Mouse (Mus musculus) hematopoietic stem cell, adult 5-6 weeks (primary cell): ENCODE measurements at regions not wholly inside any gene's neighbourhood (a gene's known extent, or its start where the extent isn't known, plus 50 kb on each side); places are given as distances from the start of the nearest gene placed in this dataset.
A peak's percentile ranks its signal among the peaks of the same experiment; 100 is the strongest.

ENCODE experiments used
- ATAC-seq, 2 experiments: fragments of 125-278 bp in 1 of 2; replicated peaks in 1 of 2; 2 replicates each; pipeline ENCODE4 v1.8.0; 2016 to 2017; ENCODE audit warnings: inconsistent platforms in 2 of 2, mild to moderate bottlenecking in 2 of 2, moderate number of reproducible peaks in 2 of 2, low read depth in 1 of 2, moderate TSS enrichment in 1 of 2; ENCODE audit not compliant: low FRiP score in 2 of 2, poor library complexity in 2 of 2, severe bottlenecking in 2 of 2, insufficient read depth in 1 of 2, low TSS enrichment in 1 of 2

DNA sequence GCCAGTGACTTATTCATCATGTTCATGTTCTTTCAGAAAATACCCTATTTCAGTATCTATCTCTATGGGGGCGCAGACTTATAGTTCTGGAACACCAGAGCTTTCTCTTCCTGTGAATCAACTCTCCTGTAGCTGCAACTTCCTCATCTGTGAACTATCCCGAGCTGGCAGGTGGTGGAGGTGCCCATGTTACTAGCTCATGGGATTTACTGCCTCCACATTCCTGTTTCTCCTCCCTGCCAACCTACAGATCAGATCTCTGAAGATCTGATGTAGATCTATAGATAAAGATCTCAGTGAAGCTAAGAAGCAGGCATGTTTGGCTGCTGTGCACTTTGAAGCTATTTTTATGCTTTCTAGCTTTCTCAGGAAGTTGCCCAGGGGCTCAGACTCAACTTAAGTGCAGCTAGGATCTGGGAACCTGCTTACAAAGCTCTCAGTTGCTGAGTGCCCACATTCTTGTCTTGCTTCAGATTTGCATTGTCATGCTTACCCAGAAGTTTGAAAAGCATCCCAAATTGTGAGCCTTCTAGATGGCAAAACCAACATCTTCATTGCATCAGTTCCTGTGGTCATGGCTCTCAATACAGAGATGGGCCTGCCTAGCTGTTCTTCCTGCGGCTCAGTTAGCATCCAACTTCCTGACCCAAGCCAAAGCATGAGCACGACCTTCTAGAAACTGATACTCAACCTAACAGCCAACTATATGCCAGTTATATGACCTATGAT, 156.1 kb upstream of the Nrp1 start:
- ATAC-seq, result peak; percentile 81 to 87; a peak in 3 of 4 replicates

DNA sequence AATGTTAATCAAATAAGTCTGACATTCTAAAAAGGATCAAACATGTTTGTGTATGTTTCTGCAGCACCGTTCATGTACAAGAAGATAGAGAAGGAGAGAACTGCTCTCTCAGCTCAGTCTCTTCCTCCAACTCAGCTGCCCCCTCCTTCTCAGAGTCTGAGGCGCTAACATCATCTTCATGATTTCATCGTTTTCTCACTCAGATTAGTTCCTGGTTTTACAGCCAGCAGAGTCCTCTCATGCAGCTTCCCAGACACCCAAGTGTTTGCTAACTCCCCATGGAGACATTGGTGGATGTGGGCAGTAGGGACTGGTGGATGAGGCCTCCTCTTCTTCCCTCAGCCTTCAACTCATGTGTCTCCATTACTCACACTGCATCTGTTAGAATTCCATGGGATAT, 153.6 kb upstream of the Nrp1 start:
- ATAC-seq, result no peak

DNA sequence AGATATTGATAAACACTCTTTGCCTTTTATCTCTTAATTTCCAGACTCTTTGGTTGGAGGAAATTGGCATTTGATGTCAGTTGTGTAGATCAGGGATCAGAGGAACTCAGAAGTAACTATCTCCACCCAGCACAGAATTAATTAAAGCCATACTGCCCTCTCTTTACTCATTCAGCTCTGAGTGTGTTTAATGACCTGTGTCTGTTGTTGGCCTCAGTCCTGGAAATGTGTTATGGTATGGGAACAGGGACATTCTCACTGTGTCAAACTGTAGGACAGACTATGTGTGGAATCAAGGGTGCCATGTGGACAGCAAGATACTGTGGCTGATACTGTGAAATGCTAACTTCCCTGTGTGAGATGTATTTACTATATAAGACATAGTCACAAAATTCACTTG, 151.3 kb upstream of the Nrp1 start:
- ATAC-seq, result no peak

DNA sequence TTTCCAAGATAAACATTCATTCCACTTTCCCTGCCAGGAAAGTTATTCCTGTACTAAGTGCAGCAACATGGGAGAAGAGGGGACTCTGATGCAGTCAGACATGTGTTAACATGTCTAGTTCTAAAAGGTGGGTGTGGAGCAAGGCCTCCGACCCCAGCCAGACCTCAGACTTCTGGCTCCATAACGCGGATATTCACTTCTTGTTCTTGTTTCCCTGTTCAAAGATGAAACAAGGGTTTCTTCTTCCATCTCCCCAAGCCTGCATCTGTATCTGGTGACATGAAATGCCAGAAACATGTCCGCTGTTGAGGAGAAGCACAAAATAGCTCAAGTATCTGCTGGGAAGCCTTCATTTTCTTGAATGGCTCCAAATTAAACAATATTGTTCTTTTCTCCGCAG, 147.6 kb upstream of the Nrp1 start:
- no peak for ATAC-seq

DNA sequence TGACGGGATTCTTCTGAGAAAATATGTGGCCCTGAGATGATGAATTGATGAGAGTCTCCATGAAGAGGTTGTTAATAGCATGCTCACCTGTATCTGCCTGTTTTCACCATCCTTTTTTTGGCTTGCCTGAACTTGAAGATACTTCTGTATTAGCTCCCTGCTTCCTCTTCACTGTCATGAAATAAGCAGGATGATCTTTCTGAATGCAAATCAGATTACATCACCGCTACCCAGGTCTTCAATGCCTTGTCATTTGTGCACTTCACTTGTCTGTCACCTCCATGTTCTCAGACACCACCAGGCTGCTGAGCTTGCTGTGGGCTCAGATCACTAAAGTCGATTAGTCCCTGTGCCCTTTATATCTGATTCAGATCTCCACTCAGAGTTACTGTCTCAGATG, 146.2 kb upstream of the Nrp1 start:
- no peak for ATAC-seq

DNA sequence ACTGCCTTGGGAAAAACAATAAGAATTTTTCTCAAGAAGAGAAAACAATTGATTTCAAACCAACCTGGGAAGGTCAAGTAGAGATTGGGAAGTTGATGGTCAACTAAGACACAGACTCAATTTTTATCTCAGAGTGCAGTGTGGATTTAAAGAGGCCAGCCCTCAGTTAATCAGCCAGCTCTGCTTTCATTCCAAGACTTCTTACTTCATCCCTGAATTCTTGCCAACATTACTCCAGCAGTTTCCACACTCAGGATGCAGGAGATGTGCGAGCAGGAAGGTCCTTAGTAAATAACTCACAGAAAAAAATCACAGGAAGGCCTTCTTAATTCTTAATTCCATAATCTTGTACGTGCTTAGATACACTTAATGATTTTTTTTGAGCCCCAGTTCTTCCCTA, 144.1 kb upstream of the Nrp1 start:
- ATAC-seq, result no peak

DNA sequence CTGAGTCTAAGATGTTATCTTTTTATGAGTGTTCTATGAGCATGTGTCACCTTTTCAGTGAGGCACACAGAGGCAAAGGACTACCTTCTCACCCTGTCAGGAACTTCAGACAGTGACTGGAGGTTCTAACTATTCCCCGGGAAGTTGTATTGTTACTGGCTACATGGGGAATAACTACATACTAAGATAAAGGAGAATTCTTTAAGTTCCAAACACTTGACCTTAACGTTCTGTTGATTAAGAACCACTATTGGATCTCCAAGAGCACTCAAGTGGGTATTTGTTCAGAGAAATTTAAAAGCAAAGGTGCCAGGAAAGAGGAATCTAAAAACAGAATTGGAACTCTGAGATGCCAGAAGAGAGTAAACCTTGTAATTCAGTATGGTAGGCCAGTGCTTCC, 139.5 kb upstream of the Nrp1 start:
- no peak for ATAC-seq

DNA sequence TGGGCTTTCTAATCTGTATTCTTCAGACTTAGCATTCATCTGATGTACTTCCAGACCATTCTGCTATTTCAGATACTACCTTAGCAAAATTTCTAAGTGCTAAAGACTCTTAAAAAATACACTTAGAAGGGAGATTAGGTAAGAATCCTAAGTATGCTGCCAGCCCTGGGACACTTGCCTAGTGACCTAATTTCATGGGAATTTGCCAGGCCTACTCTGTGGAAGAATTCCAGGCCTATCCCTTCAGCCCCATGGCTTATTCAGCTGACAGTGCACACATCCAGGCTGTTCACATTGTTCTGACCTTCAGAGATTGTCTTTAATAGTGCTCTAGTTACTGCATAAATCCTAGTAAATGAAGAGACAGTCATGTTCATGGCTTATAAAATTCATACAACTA, 138.9 kb upstream of the Nrp1 start:
- no peak for ATAC-seq

DNA sequence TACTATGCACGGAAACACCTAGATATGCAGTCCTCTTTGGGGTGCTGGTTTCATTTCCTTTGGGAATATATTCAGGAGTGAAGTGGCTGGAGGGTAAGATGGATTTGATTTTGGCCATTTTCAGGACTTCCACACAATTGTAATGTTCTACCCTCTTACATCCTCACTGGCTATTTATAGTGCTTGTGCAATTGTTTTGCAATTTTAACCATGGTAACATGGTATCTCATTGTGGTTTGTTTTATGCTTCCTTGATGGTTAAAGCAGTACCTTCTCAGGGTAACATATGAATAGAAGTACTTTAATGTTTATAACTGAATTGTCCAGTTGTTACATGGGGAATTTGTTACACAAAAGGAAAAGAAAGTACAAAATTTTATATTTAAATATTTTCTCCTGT, 135.3 kb upstream of the Nrp1 start:
- ATAC-seq, result peak; percentile 89 to 90

DNA sequence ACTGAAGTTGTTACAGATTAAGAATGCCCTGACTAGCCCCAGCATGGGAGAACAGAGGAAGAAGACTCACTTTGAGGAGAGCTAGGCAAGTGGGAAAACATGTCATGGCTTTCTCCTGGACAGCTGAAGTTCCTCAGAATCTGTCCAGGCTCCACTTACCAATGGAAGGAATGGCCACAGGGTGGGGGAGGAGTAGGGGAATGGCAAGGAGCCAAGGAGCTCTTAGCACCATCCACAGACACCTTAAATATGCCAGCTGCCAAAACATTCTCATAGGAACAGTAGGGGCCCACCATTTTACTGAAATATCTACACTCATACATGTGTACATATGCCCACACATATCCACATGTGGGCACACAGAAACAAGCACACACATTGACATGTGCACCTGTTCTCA, 134.9 kb upstream of the Nrp1 start:
- ATAC-seq, result peak in 1 of 2 experiments; percentile 25; a peak in 1 of 4 replicates

DNA sequence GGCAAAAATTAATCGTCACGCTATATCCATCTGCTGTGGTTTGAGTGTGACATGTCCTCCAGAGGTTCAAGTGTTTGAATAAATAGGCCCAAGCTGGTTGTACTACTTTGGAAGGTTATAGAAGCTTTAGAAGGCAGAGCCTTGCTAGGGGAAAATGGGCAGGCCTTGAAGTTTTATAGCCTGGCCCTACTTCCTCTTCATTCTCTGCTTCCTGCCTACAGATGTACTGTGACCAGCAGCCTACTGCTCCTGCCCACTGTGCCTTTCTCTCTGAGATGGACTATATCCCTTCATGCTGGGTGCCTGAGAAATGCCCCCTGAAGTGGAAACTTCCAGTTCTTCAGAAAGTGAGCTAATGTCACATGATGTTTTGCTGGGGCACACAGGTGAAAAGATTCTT, 133.3 kb upstream of the Nrp1 start:
- 0 out of 4 replicates have a peak, but pooled peaks of 1 of the 2 experiments have one; percentile 44 for ATAC-seq

DNA sequence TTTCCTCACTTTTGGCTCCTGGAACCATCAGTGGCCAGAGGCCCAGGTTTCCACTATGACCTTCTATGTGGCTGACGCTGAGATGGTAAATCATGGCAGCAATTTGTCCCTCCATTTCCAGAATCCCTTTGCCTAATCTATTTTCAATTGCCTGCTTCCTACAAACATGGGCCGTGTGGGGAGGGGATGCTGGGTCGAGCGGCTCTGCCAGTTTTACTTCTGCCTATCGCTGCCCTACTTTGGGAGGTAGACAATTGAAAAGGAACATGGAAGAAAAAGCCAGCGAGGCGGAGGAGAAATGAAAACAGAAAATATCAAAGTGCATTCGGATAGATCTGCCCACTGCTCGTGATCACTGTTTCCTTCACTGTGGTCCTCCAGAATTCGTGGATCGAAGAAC, 123.3 kb upstream of the Nrp1 start:
- no peak for ATAC-seq

DNA sequence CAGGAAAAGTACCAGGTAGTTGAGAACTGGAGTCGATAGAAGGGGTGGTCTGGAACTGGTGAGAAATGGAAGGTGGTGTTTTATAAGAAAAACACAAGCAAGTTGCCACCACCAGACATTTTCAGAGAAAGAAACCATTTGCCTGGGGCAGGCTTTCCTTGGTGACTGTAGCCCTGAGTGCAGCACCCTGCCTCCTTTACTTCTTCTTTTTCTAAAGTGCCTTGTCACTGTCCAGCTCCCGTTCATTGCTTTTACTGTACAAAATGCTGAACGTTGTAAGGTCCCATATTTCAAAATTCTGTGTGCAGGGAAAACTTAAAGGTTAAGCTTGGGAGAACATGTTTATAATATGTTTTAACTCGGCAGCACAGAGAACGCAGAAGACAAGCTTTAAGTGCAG, 122.9 kb upstream of the Nrp1 start:
- peak; percentile 91 to 92 for ATAC-seq

DNA sequence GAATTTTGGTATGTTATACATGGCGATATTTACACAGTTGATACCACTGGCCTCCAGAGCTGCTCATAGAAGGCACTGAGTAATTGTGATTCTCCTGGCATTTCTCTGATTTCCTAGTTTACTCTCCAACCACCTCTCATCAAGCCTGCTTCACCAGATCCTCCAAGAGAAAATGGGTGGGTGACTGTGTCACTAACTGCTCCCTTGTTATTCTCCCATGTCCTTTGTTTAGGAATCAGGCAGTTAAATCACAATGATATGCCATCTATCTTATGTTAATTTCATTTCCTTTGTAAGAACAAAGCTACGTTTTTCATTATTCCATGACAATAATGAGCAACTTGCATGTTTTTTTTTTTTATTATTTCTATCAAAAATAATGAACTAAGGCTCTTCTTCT, 122.3 kb upstream of the Nrp1 start:
- ATAC-seq, result no peak

DNA sequence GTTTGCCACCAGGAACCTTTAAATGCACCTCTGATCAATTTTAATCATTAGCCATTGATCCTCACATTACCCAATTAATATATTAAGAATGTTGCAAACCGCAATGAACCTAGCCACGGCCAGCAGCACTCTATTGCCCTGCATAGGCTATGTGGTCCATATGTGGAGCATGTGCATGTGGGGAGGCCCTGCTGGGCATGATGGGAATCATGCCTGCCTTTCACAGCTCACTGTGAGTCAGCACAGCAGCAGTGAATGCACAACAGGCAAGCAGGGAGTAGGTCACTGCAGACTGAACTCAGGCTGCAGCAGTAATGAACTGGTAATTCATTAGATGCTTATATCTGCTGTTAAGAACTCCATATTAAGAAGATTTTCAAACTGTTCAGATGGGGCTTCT, 119.5 kb upstream of the Nrp1 start:
- ATAC-seq, result no peak

DNA sequence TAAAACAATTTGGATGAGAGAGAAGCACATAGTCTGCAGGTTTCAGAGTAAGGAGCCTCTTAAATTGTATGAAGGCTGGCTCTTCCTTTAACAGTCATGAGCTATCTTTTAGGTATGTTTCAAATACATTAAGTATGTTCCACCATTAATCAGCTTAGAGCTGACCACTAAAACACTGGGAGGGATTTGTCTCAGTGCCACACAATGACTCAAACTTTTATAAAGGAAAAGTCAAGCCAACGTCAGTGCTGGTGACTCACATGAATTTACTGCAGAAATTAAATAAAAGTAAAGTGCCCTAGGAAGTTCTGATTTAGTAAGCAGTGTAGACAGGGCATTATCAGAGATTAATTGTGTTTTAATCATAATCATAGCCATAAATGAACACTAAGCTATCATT, 118.6 kb upstream of the Nrp1 start:
- ATAC-seq, result no peak

DNA sequence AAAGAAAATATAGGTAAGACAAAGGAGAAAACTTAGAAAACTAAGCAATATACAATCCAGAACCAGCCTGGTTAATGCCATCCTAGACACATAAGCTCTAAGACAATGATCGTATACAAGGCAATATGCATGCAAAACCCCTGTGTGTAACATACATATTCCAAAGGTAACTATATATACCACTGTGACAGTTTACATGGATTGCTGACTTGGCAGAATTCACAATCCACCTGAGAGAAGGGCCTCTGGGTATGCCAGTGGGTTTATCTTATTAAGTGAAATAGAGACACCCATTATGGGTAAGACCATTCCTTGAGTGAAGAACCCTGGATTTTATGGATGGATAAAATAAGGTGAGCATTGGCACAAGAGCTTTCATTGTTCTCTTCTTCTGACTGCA, 117.2 kb upstream of the Nrp1 start:
- no peak for ATAC-seq

DNA sequence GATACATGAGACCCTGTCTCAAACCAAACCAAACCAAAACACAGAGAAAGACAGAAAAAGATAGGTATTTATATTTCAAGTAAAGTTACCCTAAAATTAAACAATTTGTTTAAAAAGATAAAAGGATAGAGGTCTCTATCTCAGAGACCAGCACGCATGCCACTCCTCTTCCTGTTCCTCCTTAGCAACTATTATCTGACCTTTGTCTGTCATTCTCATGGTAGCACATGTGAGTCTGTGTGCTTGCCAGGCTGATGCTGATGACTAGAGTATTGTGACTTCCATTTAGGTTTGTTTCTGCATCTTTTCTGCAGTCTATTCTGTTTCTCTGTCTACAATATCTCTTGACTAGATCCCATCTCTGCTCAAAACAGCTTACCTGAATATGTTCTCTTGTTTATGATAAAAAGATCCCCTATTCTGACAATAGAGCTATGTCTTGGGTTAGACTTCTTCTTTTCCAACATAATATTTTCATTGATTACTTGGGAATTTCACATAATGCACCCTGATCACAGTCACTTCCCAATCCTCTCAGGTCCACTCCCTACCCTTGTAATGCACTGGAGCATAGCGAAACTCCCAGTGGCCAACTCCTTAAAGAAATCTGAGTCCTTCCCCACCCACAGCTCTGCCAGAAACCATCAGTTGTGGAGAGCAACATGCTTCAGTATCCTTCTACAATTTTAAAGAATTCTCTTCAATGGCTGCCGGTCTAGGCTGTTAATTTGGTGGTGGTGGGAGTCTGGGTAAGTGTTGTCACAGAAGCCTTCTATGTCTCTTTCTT, 115.7 kb upstream of the Nrp1 start:
- ATAC-seq, result no peak

DNA sequence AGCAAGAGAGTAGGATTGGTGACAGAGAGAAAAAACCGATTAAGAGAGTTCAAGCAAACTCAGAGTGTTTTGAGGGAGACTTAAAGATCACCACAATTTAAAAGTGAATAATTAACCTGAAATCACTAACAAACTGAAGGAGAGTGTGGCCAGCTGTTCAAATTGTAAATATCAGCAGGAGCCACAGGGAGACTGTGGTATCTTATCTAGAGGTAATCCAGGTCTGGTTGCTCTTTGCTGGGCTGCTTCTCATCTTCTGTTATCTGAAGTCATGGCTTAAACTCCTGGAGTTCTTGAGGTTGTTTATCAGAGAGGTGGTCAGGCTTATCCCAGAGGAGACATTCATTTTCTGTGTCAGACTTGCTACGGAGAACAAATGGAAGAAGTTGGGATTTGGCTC, 106.7 kb upstream of the Nrp1 start:
- no peak for ATAC-seq
